Mouse (Mus musculus): ENCODE data around the gene Grap2. TPM values are rescaled to one million over a fixed set of nuclear protein-coding genes. Genes with fewer than 3 reads are reported as not detected.
A peak's percentile ranks its signal among the peaks of the same experiment; 100 is the strongest.

Grap2 gene
- total and polyA plus RNA-seq, 2 experiments, result 0.46 to 0.66 TPM

DNA sequence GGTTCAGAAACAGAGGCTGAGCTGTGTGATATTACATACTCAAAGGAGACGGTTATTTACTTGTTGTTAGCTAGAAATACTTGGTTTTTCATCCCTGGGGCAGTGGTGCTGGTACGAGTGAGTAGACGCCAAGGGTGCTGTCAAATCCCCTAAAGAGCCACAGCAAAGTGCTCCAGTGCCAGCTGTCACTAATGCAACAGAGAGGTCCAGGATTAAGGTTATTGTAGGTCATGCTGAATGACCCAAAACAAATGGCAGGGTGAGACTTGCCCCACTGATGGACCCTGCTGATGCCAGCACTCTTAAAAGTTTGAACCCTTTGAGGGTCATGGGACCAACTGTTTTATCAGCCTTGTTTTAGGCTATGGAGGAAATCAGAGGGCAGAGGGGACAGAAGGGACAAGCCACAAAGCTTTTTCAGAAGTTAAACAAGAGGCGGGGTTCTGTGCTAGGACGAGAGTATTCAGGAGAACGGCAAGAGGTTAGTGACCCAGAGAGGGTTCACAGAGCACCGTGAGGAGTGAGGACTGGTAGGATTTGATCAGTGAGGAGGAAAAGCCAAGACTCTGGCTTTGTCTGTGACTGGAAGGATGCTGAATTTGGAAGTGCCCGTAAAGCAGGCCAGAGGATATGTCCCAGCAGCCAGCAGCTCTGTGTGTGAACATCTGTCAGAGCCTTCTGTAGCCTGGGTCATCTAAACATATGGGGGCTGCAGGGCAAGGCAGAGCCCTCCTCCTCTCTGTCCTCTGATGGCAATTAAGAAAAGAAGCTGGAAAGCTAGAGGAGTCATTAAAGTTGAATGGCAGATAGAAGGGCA lies 112.6 kb downstream of the Grap2 start:
- peak; percentile 90 for DNase-seq (ENCODE audit: extremely low read depth, low read depth, low spot score)

DNA sequence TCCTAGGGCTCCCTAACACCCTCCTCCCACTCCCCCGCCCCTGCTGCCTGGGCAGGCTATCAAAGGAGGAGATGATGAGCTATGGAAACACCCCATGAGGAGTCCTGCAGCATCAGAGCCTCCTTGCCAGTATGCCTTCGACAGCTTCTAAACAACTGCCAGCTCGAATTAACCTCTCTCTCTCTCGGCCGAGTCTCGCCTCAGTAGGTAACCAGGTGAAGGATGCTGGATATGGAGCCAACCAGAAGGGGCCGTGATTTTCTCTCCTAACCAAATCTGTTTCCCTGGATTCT lies 113.2 kb downstream of the Grap2 start:
- WGBS, result 71% methylated on average over 7 of the region's 7 CpGs
- no peak overlapping the region for H3K9ac ChIP-seq (ENCODE audit: low read depth, low read length)
- H3K27ac ChIP-seq (replicated peaks; ENCODE audit: insufficient read depth, low read depth, low read length), result no peak overlapping the region
- H3K36me3 ChIP-seq (ENCODE audit: control insufficient read depth, insufficient read depth, low read length), result no peaks in the 10 kb centered on the region
- H3K4me1 ChIP-seq (ENCODE audit: control insufficient read depth, insufficient read depth, low read length), result peaks cover 36% of the 10 kb centered on the region
- DNase-seq (ENCODE audit: extremely low read depth, low read depth, low spot score), result no peak
- no peaks in the 10 kb centered on the region for H3K27me3 ChIP-seq (ENCODE audit: control insufficient read depth, insufficient read depth, low read length)
- no peaks in the 10 kb centered on the region for H3K79me2 ChIP-seq (ENCODE audit: control insufficient read depth, insufficient read depth, low read length)
- no peak overlapping the region for H3K4me3 ChIP-seq (ENCODE audit: insufficient read depth, low read depth, low read length)
- TF ChIP-seq CTCF (IDR thresholded peaks at IDR 0.05; ENCODE audit: low read depth, low read length) (no peak), POLR2A (IDR thresholded peaks at IDR 0.05; ENCODE audit: extremely low read depth, insufficient read depth, low read length) (no peak)

More for the DNA sequence above, 112.6 kb downstream of the Grap2 start:
- no peaks in the 10 kb centered on the region for H3K27me3 ChIP-seq (ENCODE audit: control insufficient read depth, insufficient read depth, low read length)
- TF ChIP-seq CTCF (IDR thresholded peaks at IDR 0.05; ENCODE audit: low read depth, low read length) (no peak), POLR2A (IDR thresholded peaks at IDR 0.05; ENCODE audit: extremely low read depth, insufficient read depth, low read length) (no peak)
- 8% methylated on average over 8 of the region's 8 CpGs for WGBS
- peaks cover 41% of the 10 kb centered on the region for H3K4me1 ChIP-seq (ENCODE audit: control insufficient read depth, insufficient read depth, low read length)
- peak overlapping the region; percentile 1 for H3K27ac ChIP-seq (replicated peaks; ENCODE audit: insufficient read depth, low read depth, low read length)
- no peak overlapping the region for H3K9ac ChIP-seq (ENCODE audit: low read depth, low read length)
- H3K36me3 ChIP-seq (ENCODE audit: control insufficient read depth, insufficient read depth, low read length), result no peaks in the 10 kb centered on the region
- no peak overlapping the region for H3K4me3 ChIP-seq (ENCODE audit: insufficient read depth, low read depth, low read length)
- no peaks in the 10 kb centered on the region for H3K79me2 ChIP-seq (ENCODE audit: control insufficient read depth, insufficient read depth, low read length)

DNA sequence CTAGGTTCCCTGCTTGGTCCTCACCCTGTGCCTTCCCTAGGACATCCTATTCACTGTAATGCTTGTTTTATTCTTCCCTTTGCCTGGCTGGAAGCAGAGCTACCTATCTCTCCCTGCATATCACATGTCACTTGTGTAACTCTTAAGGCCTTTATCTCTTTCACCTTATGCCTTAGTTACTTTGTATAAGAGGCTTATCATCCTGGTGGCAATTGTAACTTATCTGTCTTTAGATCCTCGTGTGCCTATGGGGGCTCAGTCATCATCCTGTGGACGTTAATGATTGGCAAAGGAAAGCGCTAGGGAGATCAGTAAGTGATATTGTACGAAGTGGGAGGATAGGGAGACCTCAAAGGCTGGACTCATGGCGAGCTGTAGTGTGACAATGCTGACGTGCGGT lies 116.1 kb downstream of the Grap2 start:
- 83% methylated on average over 7 of the region's 7 CpGs for WGBS
- no peak for DNase-seq (ENCODE audit: extremely low read depth, low read depth, low spot score)
- Histone ChIP-seq H3K27ac (replicated peaks; ENCODE audit: insufficient read depth, low read depth, low read length) (no peak overlapping the region), H3K79me2 (ENCODE audit: control insufficient read depth, insufficient read depth, low read length) (no peaks in the 10 kb centered on the region), H3K4me3 (ENCODE audit: insufficient read depth, low read depth, low read length) (no peak overlapping the region), H3K9ac (ENCODE audit: low read depth, low read length) (no peak overlapping the region), H3K27me3 (ENCODE audit: control insufficient read depth, insufficient read depth, low read length) (no peaks in the 10 kb centered on the region), H3K36me3 (ENCODE audit: control insufficient read depth, insufficient read depth, low read length) (no peaks in the 10 kb centered on the region), H3K4me1 (ENCODE audit: control insufficient read depth, insufficient read depth, low read length) (peaks cover 11% of the 10 kb centered on the region)
- TF ChIP-seq POLR2A (IDR thresholded peaks at IDR 0.05; ENCODE audit: extremely low read depth, insufficient read depth, low read length) (no peak), CTCF (IDR thresholded peaks at IDR 0.05; ENCODE audit: low read depth, low read length) (no peak)

DNA sequence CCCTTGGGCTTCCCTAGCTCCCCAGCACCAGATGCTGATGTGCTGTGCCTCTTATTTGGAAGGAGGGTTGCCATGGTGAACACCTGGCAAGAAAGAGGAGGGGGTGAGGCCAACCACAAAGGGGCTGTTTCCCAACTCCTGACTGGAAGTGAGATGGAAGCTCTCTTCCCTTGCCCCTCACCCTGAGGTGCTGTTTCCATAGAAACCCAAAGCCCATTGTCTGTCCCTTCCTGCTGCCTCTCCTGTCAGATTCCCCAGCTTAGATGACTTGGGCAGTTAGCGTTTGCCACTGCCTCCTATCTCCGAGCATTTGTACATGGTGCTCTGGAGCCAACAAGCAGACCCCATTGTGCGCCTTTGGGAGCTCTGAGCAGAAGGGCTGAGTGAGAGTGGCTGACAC lies 121.1 kb downstream of the Grap2 start:
- Histone ChIP-seq H3K36me3 (ENCODE audit: control insufficient read depth, insufficient read depth, low read length) (no peaks in the 10 kb centered on the region), H3K27ac (replicated peaks; ENCODE audit: insufficient read depth, low read depth, low read length) (no peak overlapping the region), H3K9ac (ENCODE audit: low read depth, low read length) (no peak overlapping the region), H3K4me1 (ENCODE audit: control insufficient read depth, insufficient read depth, low read length) (no peaks in the 10 kb centered on the region), H3K27me3 (ENCODE audit: control insufficient read depth, insufficient read depth, low read length) (no peaks in the 10 kb centered on the region), H3K79me2 (ENCODE audit: control insufficient read depth, insufficient read depth, low read length) (no peaks in the 10 kb centered on the region), H3K4me3 (ENCODE audit: insufficient read depth, low read depth, low read length) (no peak overlapping the region)
- TF ChIP-seq POLR2A (IDR thresholded peaks at IDR 0.05; ENCODE audit: extremely low read depth, insufficient read depth, low read length) (no peak), CTCF (IDR thresholded peaks at IDR 0.05; ENCODE audit: low read depth, low read length) (no peak)
- WGBS, result 86% methylated on average over 3 of the region's 3 CpGs
- DNase-seq (ENCODE audit: extremely low read depth, low read depth, low spot score), result no peak

DNA sequence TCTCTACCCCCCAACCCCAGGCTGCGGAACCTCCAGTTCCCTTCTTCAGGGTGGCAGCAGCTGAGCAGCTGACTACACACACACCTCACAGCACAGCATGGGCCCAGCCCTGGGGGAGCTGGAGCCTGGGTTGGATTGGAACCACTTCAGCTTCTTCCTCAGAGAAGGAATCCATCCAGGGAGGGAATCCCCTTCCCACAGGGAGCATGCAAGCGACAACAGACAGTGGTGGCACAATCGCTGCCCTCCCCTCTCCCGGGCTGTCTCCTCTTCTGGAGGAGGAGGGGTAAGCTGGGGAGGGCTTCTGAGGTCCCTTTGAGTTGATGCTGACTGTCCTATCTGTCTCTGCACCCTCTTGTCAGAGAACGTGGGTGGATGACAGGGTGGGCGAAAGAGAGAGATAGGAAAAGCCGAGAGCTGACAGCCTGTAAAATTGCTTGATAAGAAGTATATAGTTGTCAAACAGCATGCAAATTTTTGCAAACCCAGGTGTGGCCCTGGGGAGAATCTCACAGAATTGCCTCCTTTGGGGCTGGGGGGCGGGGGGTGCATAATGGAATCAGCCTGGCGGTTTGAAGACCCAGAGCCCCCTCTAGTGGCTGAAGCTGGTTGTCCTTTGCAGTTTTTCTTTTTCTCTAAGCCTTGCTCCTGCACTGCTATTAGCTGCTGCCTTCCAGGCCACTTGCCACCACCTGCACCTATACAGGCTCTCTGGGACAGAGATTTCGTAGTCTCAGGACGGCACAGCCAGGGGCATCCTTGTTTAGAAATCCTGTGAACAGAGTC lies 121.9 kb downstream of the Grap2 start:
- H3K4me3 ChIP-seq (ENCODE audit: insufficient read depth, low read depth, low read length), result no peak overlapping the region
- no peaks in the 10 kb centered on the region for H3K36me3 ChIP-seq (ENCODE audit: control insufficient read depth, insufficient read depth, low read length)
- no peak for DNase-seq (ENCODE audit: extremely low read depth, low read depth, low spot score)
- TF ChIP-seq CTCF (IDR thresholded peaks at IDR 0.05; ENCODE audit: low read depth, low read length), result peak; percentile 72
- no peak for TF ChIP-seq POLR2A (IDR thresholded peaks at IDR 0.05; ENCODE audit: extremely low read depth, insufficient read depth, low read length)
- 62% methylated on average over 11 of the region's 11 CpGs for WGBS
- no peak overlapping the region for H3K27ac ChIP-seq (replicated peaks; ENCODE audit: insufficient read depth, low read depth, low read length)
- H3K4me1 ChIP-seq (ENCODE audit: control insufficient read depth, insufficient read depth, low read length), result no peaks in the 10 kb centered on the region
- H3K27me3 ChIP-seq (ENCODE audit: control insufficient read depth, insufficient read depth, low read length), result no peaks in the 10 kb centered on the region
- no peaks in the 10 kb centered on the region for H3K79me2 ChIP-seq (ENCODE audit: control insufficient read depth, insufficient read depth, low read length)
- H3K9ac ChIP-seq (ENCODE audit: low read depth, low read length), result no peak overlapping the region

DNA sequence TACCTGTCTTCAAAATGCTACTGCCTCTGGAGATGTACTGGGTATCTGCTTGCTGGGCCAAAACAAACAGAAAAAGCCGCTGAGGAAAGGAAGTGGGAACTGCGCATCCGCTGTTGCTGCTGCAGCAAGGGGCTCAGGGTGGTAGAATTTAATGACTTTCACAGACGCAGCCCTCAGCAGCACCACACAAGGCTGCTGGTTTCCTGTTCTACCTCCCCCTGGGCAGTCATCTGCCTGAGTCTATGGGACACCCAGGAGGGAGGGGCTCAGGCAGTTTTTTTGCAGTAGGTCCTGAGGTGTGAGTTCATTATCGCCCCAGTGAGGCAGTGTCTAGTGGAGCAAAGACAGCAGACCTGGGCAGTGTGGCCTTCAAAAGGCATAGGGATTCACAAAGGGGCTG lies 125.2 kb downstream of the Grap2 start:
- 76% methylated on average over 5 of the region's 5 CpGs for WGBS
- Histone ChIP-seq H3K9ac (ENCODE audit: low read depth, low read length) (no peak overlapping the region), H3K79me2 (ENCODE audit: control insufficient read depth, insufficient read depth, low read length) (no peaks in the 10 kb centered on the region), H3K36me3 (ENCODE audit: control insufficient read depth, insufficient read depth, low read length) (no peaks in the 10 kb centered on the region), H3K27ac (replicated peaks; ENCODE audit: insufficient read depth, low read depth, low read length) (no peak overlapping the region), H3K27me3 (ENCODE audit: control insufficient read depth, insufficient read depth, low read length) (no peaks in the 10 kb centered on the region), H3K4me1 (ENCODE audit: control insufficient read depth, insufficient read depth, low read length) (no peaks in the 10 kb centered on the region), H3K4me3 (ENCODE audit: insufficient read depth, low read depth, low read length) (no peak overlapping the region)
- DNase-seq (ENCODE audit: extremely low read depth, low read depth, low spot score), result no peak
- no peak for TF ChIP-seq CTCF (IDR thresholded peaks at IDR 0.05; ENCODE audit: low read depth, low read length)
- no peak for TF ChIP-seq POLR2A (IDR thresholded peaks at IDR 0.05; ENCODE audit: extremely low read depth, insufficient read depth, low read length)

Data from liver, adult 2 months (tissue).